Mouse (Mus musculus): ENCODE results near the gene Agrp. TPM values are rescaled to one million over a fixed set of nuclear protein-coding genes. Genes with fewer than 3 reads are reported as not detected.

Gene Agrp
- total and polyA plus RNA-seq, 3 experiments, result 0.63 TPM; not detected in 2

- 0 out of 2 replicates have a peak, but pooled peaks cover 2% of the 10 kb centered on the region for H3K79me2 ChIP-seq (ENCODE audit: control insufficient read depth, insufficient read depth, low read length, poor library complexity)
- no peaks in the 10 kb centered on the region; a peak in 2 of 4 replicates for H3K36me3 ChIP-seq (ENCODE audit: control insufficient read depth in 1 of 2, insufficient read depth in 2 of 2, low read length in 2 of 2)
- TF ChIP-seq CHD1 (IDR thresholded peaks at IDR 0.05; ENCODE audit: low read depth, low read length) (no peak), EP300 (IDR thresholded peaks at IDR 0.05; ENCODE audit: low read depth in 1 of 2, low read length in 2 of 2) (no peak), ETS1 (IDR thresholded peaks at IDR 0.05; ENCODE audit: low read depth, low read length) (no peak), ELF1 (IDR thresholded peaks at IDR 0.05; ENCODE audit: low read depth, low read length) (no peak), ZMIZ1 (IDR thresholded peaks at IDR 0.05; ENCODE audit: low read depth, low read length) (no peak), NRF1 (IDR thresholded peaks at IDR 0.05; ENCODE audit: insufficient read depth, low read depth, low read length, poor library complexity, severe bottlenecking) (no peak), SIN3A (IDR thresholded peaks at IDR 0.05; ENCODE audit: low read length) (peak; percentile 62), TCF12 (IDR thresholded peaks at IDR 0.05; ENCODE audit: low read depth, low read length) (no peak), POLR2AphosphoS2 (IDR thresholded peaks at IDR 0.05; ENCODE audit: low read length) (no peak), USF1 (IDR thresholded peaks at IDR 0.05; ENCODE audit: low read depth, low read length) (no peak), CTCF (IDR thresholded peaks at IDR 0.05 in 2 of 3, conservative IDR thresholded peaks at IDR 0.05 in 1 of 3; ENCODE audit: control insufficient read depth in 1 of 3, insufficient read depth in 1 of 3, low read depth in 2 of 3, low read length in 3 of 3, poor library complexity in 1 of 3, severe bottlenecking in 1 of 3) (peak; percentile 78 to 99 (median 97)), E2F4 (IDR thresholded peaks at IDR 0.05; ENCODE audit: borderline replicate concordance, low read depth, low read length) (no peak), NELFE (IDR thresholded peaks at IDR 0.05; ENCODE audit: low read depth, low read length) (no peak), MXI1 (IDR thresholded peaks at IDR 0.05; ENCODE audit: low read depth, low read length) (no peak), HCFC1 (IDR thresholded peaks at IDR 0.05; ENCODE audit: low read depth, low read length) (no peak), JUND (IDR thresholded peaks at IDR 0.05; ENCODE audit: low read depth, low read length) (no peak), KAT2A (conservative IDR thresholded peaks at IDR 0.05; ENCODE audit: low read depth, low read length) (no peak), SMC3 (IDR thresholded peaks at IDR 0.05; ENCODE audit: low read depth, low read length) (peak; percentile 95), MEF2A (IDR thresholded peaks at IDR 0.05; ENCODE audit: extremely low read depth, insufficient replicate concordance, low read depth, low read length, poor library complexity, severe bottlenecking) (no peak), RAD21 (IDR thresholded peaks at IDR 0.05; ENCODE audit: low read depth, low read length) (peak; percentile 98), ZNF384 (IDR thresholded peaks at IDR 0.05; ENCODE audit: low read depth, low read length) (no peak; the same call in 1 of the 2 replicates), POLR2A (IDR thresholded peaks at IDR 0.05; ENCODE audit: control insufficient read depth in 1 of 2, insufficient read depth in 1 of 2, low read depth in 1 of 2, low read length in 2 of 2, poor library complexity in 1 of 2) (no peak), TBP (IDR thresholded peaks at IDR 0.05; ENCODE audit: low read depth, low read length) (no peak), TAL1 (IDR thresholded peaks at IDR 0.05; ENCODE audit: low read length) (no peak), GATA1 (IDR thresholded peaks at IDR 0.05; ENCODE audit: low read depth, low read length) (no peak), UBTF (IDR thresholded peaks at IDR 0.05; ENCODE audit: borderline replicate concordance, insufficient read depth, low read depth, low read length) (no peak), MAFK (IDR thresholded peaks at IDR 0.05; ENCODE audit: borderline replicate concordance, low read depth, low read length) (no peak), RCOR1 (IDR thresholded peaks at IDR 0.05; ENCODE audit: low read depth, low read length) (no peak), MYB (IDR thresholded peaks at IDR 0.05; ENCODE audit: low read depth, low read length) (no peak), USF2 (IDR thresholded peaks at IDR 0.05; ENCODE audit: borderline replicate concordance in 1 of 2, insufficient read depth in 1 of 2, low read depth in 1 of 2, low read length in 2 of 2) (no peak), MYC (IDR thresholded peaks at IDR 0.05; ENCODE audit: low read depth, low read length) (no peak), ZKSCAN1 (IDR thresholded peaks at IDR 0.05; ENCODE audit: low read depth, low read length) (no peak), MAX (IDR thresholded peaks at IDR 0.05; ENCODE audit: low read length) (no peak), CHD2 (IDR thresholded peaks at IDR 0.05; ENCODE audit: low read length) (no peak), POLR2AphosphoS5 (IDR thresholded peaks at IDR 0.05; ENCODE audit: borderline replicate concordance, low read depth, low read length) (no peak), BHLHE40 (IDR thresholded peaks at IDR 0.05; ENCODE audit: borderline replicate concordance, low read depth, low read length) (no peak), GABPA (IDR thresholded peaks at IDR 0.05; ENCODE audit: low read depth, low read length) (no peak), MAZ (IDR thresholded peaks at IDR 0.05; ENCODE audit: low read depth, low read length) (peak; percentile 67; the same call in 1 of the 2 replicates), ZC3H11A (IDR thresholded peaks at IDR 0.05; ENCODE audit: low read depth, low read length) (peak; percentile 93)
Observed at GRCm38 (mm10) chr8:105554087-105554486, 83.1 kb downstream of the Agrp start.

More at GRCm38 (mm10) chr8:105554087-105554486, 83.1 kb downstream of the Agrp start:
- no peaks in the 10 kb centered on the region for H3K9me3 ChIP-seq (replicated peaks; ENCODE audit: insufficient read depth, low read length)
- H3K4me1 ChIP-seq (ENCODE audit: control insufficient read depth in 1 of 2, insufficient read depth in 2 of 2, low read length in 2 of 2), result no peaks in the 10 kb centered on the region
- H3K27ac ChIP-seq (ENCODE audit: control insufficient read depth, low read depth, low read length), result no peak overlapping the region
- no peak overlapping the region for H3K9ac ChIP-seq (ENCODE audit: control insufficient read depth, low read depth, low read length, poor library complexity, severe bottlenecking)
- DNase-seq (ENCODE audit: low read depth, low spot score), result peak; percentile 84
- no peak overlapping the region for H3K4me3 ChIP-seq (ENCODE audit: control insufficient read depth in 1 of 2, insufficient read depth in 1 of 2, low read depth in 2 of 2, low read length in 2 of 2)
- H3K27me3 ChIP-seq (ENCODE audit: control insufficient read depth in 1 of 2, insufficient read depth in 2 of 2, low read length in 2 of 2), result no peaks in the 10 kb centered on the region

All from MEL (cell line).